Mouse (Mus musculus) layer of hippocampus, adult 11-12 months (tissue): ENCODE results near the gene Ly6g6c.

Source experiments
- DNase-seq: peaks from one replicate; pipeline ENCODE4 v3.0.0; 2022; ENCODE audit warnings: low spot score

The Ly6g6c gene

GRCm38 (mm10) chr17:35064951-35065947 lies at the start of gene Ly6g6c:
Ly6g6c (plus strand) TSS chr17:35065388.
- no peak for DNase-seq

DNA sequence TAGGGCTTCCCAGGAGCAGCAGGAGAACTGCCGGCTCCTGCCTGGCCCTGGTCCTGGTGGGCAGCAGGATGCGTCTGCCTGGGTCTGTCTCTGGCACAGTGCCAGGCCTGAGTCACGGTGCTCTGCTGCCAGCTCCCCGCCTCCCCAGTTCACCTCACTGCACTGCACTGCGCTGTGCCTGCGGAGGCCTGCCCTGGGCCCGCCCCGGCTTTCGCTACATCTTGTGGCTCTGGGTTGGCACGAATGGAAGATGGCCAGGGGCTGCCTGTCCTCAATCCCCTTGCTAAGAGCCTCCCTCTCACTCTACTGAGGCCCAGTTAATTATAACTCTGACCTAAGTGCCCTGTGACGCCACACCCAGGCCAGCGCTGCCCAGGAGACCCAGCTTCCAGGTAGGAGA lies 48.8 kb upstream of the Ly6g6c start, which contains the start of gene Vwa7:
Gene Vwa7 (plus strand): TSS at position 204 of the 400 bp plus-strand sequence.
- DNase-seq, result no peak

DNA sequence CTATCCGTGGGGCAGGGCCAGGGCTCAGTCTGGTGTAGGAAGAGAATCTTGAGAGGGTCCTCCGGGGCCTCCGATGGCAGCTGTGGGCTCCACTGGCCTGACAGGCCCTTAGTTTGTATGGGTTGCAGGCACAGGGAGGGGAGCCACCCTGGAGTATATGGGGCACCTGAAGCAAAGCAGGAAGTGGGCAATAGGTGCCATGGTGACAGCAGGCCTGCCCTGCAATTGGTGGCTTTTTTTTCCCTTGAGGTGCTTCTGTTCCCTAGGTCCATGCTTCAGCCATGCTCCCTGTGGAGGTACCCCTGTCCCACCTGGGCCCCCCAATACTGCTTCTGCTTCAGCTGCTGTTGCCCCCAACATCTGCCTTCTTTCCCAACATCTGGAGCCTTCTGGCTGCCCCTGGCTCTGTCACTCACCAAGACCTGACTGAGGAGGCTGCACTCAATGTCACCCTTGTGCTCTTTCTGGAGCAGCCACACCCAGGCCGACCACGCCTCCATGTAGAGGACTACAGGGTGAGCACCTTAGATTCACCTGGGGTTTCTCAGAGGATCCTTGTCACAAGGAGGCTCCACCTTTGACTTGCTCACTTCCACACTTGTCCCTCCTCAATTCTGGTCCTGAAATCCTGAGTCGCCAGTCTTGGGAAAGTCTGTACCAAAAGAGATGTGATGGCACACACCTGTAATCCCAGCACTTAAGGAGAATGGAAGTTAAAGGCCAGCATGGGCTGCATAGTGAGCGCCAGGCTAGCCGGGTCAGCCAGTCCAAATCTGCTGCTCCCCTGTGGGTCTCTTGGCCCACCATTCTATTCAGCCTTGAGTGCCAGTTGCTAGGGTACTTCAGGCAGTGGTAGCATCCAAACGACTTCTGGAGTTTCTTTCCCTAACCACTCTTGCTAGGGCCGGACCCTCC lies 48.1 kb upstream of the Ly6g6c start:
- no peak for DNase-seq

GRCm38 (mm10) chr17:35017706-35018030 lies 47.5 kb upstream of the Ly6g6c start:
- no peak for DNase-seq

- DNase-seq, result no peak
Observed at GRCm38 (mm10) chr17:35018171-35018570, 47.0 kb upstream of the Ly6g6c start.

DNA sequence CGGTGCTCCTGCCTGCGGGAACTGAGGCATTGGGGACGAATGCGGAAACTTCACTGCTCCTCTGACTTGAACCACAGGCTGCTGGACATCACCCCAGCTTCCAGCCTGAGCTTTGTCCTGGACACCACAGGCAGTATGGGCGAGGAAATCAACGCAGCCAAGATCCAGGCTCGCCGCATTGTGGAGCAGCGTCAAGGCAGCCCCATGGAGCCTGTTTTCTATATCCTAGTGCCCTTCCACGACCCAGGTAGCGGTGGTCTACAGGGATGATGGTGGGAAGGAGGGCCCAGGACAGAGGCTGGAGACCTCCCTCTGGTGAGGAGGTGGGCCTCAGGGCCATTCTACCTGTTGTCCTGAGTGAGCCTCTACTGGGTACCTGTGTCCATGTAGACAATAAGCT lies 45.3 kb upstream of the Ly6g6c start:
- DNase-seq, result no peak

GRCm38 (mm10) chr17:35020551-35020950 lies 44.6 kb upstream of the Ly6g6c start:
- DNase-seq, result no peak

DNA sequence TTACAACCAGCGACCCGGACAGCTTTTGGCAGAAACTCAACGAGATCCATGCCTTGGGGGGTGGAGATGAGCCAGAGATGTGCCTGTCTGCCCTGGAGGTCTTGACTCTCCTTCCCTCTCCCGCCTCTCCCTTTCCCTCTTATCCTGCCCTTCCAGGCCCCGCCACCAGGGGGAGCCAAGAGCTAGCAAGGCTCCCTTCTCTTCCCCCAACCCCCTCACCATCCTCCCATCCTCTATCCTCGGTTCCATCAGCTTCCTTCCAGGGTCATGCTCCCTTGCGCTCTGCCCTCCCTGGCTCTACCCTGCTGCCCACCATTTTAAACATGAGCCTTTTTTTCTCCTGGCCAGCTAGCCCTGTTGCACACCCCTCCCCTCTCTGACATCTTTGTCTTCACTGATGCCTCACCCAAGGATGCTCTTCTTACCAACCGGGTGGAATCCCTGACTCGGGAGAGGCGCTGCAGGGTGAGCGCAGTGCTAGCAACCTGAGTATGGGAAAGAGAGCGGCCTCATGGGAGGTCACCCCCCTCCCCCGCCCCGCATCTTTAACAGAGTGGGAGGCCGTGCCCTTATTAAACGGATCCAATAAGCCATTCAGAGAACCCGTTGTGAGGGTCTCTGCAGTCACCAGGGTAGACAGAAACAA lies 43.9 kb upstream of the Ly6g6c start:
- DNase-seq, result peak; percentile 91

- no peak for DNase-seq
Observed at GRCm38 (mm10) chr17:35021842-35022477, 43.2 kb upstream of the Ly6g6c start.

DNA sequence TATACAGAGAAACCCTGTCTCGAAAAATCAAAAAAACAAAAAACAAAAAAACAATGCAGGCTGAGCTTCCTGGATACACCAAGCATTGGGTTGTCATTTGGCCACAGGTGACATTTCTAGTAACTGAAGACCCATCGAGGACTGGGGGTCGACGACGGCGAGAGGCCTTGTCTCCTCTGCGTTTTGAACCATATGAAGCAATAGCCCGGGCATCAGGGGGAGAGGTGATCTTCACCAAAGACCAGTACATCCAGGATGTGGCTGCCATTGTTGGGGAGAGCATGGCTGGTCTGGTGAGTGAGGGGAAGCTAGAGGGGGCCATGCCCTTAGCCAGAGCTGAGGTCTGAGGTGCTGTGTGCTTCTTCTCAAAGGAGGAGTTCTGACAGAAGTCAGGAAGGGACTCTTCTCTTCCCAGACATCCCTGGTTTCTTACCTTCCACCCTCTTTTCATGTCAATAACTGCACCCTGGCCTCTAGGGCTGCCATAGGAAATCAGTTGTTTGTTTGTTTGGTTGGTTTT lies 42.6 kb upstream of the Ly6g6c start:
- DNase-seq, result no peak

GRCm38 (mm10) chr17:35023221-35023620 lies 42.0 kb upstream of the Ly6g6c start:
- no peak for DNase-seq

- no peak for DNase-seq
Observed at GRCm38 (mm10) chr17:35023756-35024155, 41.4 kb upstream of the Ly6g6c start.

- no peak for DNase-seq
Observed at GRCm38 (mm10) chr17:35024261-35024660, 40.9 kb upstream of the Ly6g6c start.

DNA sequence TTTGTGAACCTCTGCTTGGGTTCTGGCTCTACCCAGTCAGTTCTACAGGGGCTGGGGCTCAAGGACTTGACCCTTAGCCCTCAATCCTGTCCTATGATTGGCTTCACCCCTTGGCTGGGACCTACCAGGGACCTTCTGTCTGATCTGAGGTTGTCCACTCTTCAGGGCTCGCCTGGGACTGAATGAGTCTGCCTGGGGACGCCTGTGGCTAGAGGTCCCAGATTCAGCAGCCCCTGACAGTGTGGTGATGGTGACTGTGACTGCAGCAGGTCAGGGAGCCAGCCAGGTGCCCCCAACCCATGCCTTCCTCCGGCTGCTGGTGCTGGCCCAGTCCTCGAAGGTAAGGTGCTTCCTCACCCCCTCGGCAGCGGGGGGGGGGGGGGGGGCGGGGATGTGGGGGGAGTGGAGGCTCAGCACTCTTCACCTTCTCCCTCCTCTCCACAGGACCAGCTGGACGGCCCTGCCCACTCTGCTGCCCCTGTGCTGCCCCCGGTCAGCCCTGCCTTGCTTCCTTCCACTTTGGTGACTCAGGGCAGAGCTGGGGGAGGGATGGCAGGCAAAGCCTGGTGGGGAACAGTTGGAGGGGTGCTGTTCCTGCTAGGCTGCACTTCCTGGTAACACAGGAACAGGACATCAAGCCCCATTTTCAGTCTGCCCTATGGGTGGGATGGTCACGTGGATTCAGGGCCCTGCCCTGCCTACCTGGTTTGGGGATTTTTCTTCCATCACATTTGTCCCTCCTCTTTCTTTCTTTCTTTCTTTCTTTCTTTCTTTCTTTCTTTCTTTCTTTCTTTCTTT lies 40.3 kb upstream of the Ly6g6c start:
- no peak for DNase-seq

DNA sequence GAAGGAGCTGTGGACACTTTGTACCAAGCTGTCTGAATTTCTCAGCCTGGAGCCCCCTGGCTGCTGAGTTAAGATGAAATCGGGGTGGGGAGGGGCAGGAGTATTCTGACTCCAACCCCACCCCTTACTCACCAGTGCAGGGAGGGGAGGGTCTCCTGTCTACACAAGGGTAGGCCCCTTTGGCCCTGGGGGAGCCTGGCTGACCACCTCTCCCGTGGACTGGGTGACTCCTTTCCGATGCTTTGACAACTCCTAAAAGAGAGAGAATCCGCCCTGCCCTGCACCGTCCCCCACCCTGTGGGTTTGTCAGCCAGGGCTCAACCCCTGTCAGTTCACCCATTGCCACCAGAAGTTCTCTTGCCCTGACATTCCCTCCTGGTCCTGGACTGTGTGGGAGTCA lies 39.0 kb upstream of the Ly6g6c start:
- no peak for DNase-seq

- peak; percentile 61 for DNase-seq
Observed at GRCm38 (mm10) chr17:35027277-35028068, 37.7 kb upstream of the Ly6g6c start, which contains the start of gene Sapcd1. Sapcd1 (minus strand) TSS chr17:35028016.

DNA sequence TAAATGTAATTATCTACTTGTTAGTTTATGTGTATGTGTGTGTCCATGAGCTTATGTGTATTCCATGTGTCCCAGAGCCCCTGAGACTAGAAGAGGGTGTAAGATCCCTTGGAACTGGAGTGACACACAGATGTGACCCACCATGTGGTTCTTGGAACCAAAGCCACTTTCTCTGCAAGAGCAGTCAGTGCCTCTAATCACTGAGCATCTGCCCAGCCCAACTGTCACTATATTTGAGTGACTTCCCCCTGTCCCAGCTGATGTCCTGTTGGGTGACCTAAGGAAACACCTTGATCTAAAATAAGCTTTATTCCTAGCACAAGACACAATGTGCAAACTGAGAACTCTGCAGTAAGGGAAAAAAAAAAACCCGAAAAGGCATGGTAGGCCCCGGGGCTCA lies 36.9 kb upstream of the Ly6g6c start:
- DNase-seq, result no peak

DNA sequence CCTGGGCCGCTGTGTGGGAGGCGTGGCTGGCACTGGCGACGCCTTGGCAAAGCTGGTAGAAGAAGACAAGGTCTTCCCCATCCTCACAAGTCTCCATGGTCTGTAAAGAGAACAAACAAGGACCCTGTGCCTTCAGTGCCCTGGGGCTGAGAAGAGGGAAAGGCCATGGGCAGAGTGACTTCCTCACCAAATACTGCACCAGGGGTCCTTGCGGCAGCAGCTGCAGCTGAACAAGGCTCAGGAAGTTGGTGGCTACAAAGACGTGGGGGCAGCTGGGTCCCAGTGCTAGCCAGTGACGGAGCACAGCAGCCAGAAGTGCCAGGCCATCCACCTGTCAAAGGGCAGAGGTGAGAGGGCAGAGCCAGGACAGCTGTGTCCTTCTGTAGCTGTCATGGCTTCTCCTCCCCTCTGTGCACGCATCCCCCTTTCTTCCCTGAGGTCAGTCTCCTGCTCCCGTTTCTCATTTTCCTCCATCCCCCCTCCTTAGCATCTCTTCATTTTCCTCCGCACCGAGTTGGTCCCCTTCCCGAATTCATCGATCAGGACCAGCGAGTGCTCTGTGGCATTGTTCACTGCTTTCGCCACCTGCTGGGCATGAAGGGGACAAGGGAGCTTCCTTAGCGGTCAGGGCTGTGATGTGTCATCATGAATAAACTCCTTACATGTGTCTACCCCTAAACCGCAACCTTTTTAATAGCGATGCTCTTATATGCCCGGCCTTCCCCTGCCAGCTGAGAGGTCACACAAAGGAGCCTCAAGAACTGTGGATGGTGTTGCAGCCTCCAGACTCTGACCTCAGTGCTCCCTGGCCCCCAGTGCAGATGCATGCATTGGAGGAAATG lies 35.3 kb upstream of the Ly6g6c start:
- no peak for DNase-seq

GRCm38 (mm10) chr17:35031272-35031671 lies 33.9 kb upstream of the Ly6g6c start:
- DNase-seq, result no peak
